Mouse (Mus musculus): ENCODE results near the gene Ube2e1. TPM values are rescaled to one million over a fixed set of nuclear protein-coding genes. Genes with fewer than 3 reads are reported as not detected.
"Not testable (repeated sequence)": the region's sequence is repeated elsewhere in the genome, so short reads cannot be mapped to it uniquely, and the experiment has no call there.

Ube2e1 gene
- polyA plus RNA-seq, 1 experiment from 2014 or later: 74.6 TPM

- peak; percentile 93 for ATAC-seq (ENCODE audit: low FRiP score)
These were observed 92.6 kb downstream of the Ube2e1 start, which contains the start of gene Nr1d2 for GRCm38 (mm10) chr14:18238750-18239731. Nr1d2 (minus strand) TSS chr14:18239127.

DNA sequence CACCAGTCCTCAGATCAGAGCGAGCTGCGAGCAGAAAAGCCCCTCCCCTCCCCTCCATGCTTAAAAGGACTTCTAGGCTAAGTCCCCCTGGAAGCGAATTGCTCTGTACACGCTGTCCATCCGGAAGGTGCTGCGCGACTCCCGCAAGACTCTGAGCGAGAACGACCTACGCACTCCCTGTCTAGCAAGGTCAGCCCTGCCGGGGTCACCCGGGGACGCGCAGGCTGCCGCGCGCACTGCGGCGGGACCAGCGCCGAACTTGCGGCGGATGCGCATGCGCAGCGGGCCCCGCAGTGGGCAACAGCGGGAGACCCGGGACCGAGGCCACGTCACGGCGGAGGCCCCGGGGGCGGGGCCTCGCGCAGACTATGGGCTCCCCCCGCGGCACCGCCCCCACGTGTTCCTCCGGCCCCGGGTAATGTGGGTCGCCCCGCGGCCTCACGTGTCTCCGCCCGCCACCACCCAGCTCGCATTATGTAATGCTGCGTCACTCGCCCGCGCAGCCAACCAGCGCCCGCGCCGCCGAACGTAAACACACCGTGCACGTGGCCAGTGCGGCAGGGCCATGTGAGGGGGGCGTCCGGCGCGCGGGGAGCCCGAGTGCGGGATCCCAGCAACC is 93.4 kb downstream of the Ube2e1 start:
- no peaks in the 10 kb centered on the region for H3K4me1 ChIP-seq (ENCODE audit: control insufficient read depth, insufficient read depth, low read length)
- under 1% methylated on average over 66 of the region's 71 CpGs for WGBS
- H3K9ac ChIP-seq (ENCODE audit: low read length): peak overlapping the region; percentile 63
- H3K4me2 ChIP-seq: peak overlapping the region; percentile 74
- H3K4me3 ChIP-seq (ENCODE audit: low read depth, low read length): peak overlapping the region; percentile 72
- no peaks in the 10 kb centered on the region for H3K27me3 ChIP-seq (ENCODE audit: control insufficient read depth, insufficient read depth, low read length)
- no peaks in the 10 kb centered on the region for H3K9me3 ChIP-seq (ENCODE audit: control insufficient read depth, low read length)
- H3K36me3 ChIP-seq (ENCODE audit: control insufficient read depth, insufficient read depth, low read length): no peaks in the 10 kb centered on the region
- H3K27ac ChIP-seq (ENCODE audit: low read depth, low read length): no peak overlapping the region
- ATAC-seq (ENCODE audit: low FRiP score) (peak; percentile 93), DNase-seq (ENCODE audit: low spot score, missing footprints) (peak; percentile 99)

More at GRCm38 (mm10) chr14:18238750-18239731, 92.6 kb downstream of the Ube2e1 start, which contains the start of gene Nr1d2:
- Histone ChIP-seq H3K4me3 (ENCODE audit: low read depth, low read length) (peak within 1 kb of the TSS; percentile 72), H3K27me3 (ENCODE audit: control insufficient read depth, insufficient read depth, low read length) (no peaks in the 10 kb centered on the region), H3K9me3 (ENCODE audit: control insufficient read depth, low read length) (no peaks in the 10 kb centered on the region), H3K9ac (ENCODE audit: low read length) (peak within 1 kb of the TSS; percentile 63), H3K36me3 (ENCODE audit: control insufficient read depth, insufficient read depth, low read length) (no peaks in the 10 kb centered on the region), H3K27ac (ENCODE audit: low read depth, low read length) (peak within 1 kb of the TSS; percentile 20; the same call in 1 of the 2 replicates), H3K4me2 (peak within 1 kb of the TSS; percentile 74), H3K4me1 (ENCODE audit: control insufficient read depth, insufficient read depth, low read length) (no peaks in the 10 kb centered on the region)
- WGBS: under 1% methylated on average over 63 of the region's 66 CpGs
- peak; percentile 99 for DNase-seq (ENCODE audit: low spot score, missing footprints)

- peak overlapping the region; percentile 74 for H3K4me2 ChIP-seq
- no peaks in the 10 kb centered on the region for H3K9me3 ChIP-seq (ENCODE audit: control insufficient read depth, low read length)
- ATAC-seq (ENCODE audit: low FRiP score) (no peak), DNase-seq (ENCODE audit: low spot score, missing footprints) (no peak)
- H3K36me3 ChIP-seq (ENCODE audit: control insufficient read depth, insufficient read depth, low read length): no peaks in the 10 kb centered on the region
- WGBS: 46% methylated on average over 4 of the region's 4 CpGs
- H3K4me1 ChIP-seq (ENCODE audit: control insufficient read depth, insufficient read depth, low read length): no peaks in the 10 kb centered on the region
- no peaks in the 10 kb centered on the region for H3K27me3 ChIP-seq (ENCODE audit: control insufficient read depth, insufficient read depth, low read length)
- H3K4me3 ChIP-seq (ENCODE audit: low read depth, low read length): peak overlapping the region; percentile 72
- no peak overlapping the region for H3K9ac ChIP-seq (ENCODE audit: low read length)
- no peak overlapping the region for H3K27ac ChIP-seq (ENCODE audit: low read depth, low read length)
These were observed 94.3 kb downstream of the Ube2e1 start for GRCm38 (mm10) chr14:18237381-18237780.

DNA sequence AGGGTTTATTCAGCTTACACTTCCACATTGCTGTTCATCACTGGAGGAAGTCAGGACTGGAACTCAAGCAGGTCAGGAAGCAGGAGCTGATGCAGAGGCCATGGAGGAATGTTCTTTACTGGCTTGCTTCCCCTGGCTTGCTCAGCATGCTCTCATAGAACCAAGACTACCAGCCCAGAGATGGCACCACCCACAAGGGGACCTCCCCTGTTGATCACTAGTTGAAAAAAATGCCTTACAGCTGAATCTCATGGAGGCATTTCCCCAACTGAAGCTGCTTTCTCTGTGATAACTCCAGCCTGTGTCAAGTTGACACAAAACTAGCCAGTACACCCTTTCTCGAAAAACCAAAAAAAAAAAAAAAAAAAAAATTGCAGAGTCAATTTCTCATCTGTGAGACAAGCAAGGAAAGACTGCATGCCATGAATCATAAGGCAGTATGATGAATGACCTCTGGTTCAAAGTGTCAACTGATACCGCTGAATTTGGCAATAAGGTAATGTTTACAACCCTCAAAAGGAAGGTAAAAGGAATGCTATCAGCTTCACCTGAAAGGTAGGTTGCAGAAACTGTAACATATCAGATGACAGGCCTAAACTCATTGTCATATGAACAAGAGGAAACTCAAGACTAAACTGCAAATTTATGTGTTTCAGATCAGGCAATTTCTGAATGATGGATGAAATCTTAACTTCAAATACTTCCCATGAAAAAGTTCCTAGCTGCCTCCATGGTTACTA is 95.0 kb downstream of the Ube2e1 start:
- not testable (repeated sequence) for H3K4me3 ChIP-seq (ENCODE audit: low read depth, low read length); H3K27ac ChIP-seq (ENCODE audit: low read depth, low read length); H3K9ac ChIP-seq (ENCODE audit: low read length); DNase-seq (ENCODE audit: low spot score, missing footprints); H3K4me2 ChIP-seq; H3K27me3 ChIP-seq (ENCODE audit: control insufficient read depth, insufficient read depth, low read length); H3K36me3 ChIP-seq (ENCODE audit: control insufficient read depth, insufficient read depth, low read length); H3K4me1 ChIP-seq (ENCODE audit: control insufficient read depth, insufficient read depth, low read length); ATAC-seq (ENCODE audit: low FRiP score); H3K9me3 ChIP-seq (ENCODE audit: control insufficient read depth, low read length)
- 89% methylated on average over 2 of the region's 2 CpGs for WGBS

DNA sequence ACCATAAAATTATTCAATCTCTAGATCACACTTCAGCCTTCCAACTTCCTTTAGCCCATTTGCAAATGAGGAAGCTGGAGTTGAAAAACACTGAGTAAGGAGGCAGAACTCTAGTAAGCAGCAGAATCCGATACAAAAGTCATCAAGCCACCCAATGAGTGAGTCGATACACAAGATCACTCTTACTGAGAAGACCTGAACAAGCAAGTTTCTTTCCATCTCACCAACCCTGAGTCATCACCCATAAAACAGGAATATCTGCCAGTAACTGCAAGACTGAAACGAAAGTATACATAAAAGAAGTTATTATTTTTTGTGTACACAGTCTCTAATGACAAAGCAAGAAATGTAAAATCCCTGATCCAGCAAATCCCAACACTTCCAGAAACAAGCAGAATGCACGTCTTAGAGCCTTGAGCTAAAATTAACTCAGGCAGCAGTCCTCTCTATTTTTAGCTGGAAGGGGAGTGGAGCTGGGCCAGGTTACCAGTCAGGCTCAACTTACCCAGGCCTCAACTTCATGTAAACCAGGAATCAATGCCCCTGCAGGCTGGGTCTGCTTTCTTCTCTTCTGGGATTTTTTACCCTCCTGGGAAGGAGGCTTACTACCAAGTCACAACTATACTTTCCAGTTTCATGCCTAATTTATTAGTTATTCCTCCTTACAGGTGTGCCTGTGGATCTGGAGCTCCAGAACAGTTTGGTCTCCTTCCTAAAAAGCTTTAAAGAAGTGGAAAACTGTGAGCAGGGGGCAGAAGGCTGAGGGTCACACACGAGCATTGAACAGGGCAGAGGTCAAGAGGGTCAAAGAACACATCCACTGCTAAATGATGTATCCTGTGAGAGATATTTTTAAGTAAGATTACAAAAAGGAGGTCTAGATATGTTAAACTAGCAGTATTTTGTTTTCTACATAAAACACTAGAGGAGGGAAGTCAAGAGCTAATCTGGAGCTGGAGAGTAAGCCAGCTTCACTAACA is 97.4 kb downstream of the Ube2e1 start:
- DNase-seq (ENCODE audit: low spot score, missing footprints): no peak
- Histone ChIP-seq H3K4me1 (ENCODE audit: control insufficient read depth, insufficient read depth, low read length) (no peaks in the 10 kb centered on the region), H3K27ac (ENCODE audit: low read depth, low read length) (no peak overlapping the region), H3K4me3 (ENCODE audit: low read depth, low read length) (no peak overlapping the region), H3K27me3 (ENCODE audit: control insufficient read depth, insufficient read depth, low read length) (no peaks in the 10 kb centered on the region), H3K4me2 (no peak overlapping the region), H3K36me3 (ENCODE audit: control insufficient read depth, insufficient read depth, low read length) (no peaks in the 10 kb centered on the region), H3K9ac (ENCODE audit: low read length) (no peak overlapping the region), H3K9me3 (ENCODE audit: control insufficient read depth, low read length) (no peaks in the 10 kb centered on the region)
- no peak for ATAC-seq (ENCODE audit: low FRiP score)
- WGBS: 59% methylated on average over 5 of the region's 5 CpGs

GRCm38 (mm10) chr14:18233076-18233475 is 98.6 kb downstream of the Ube2e1 start:
- H3K4me2 ChIP-seq: no peak overlapping the region
- no peaks in the 10 kb centered on the region for H3K4me1 ChIP-seq (ENCODE audit: control insufficient read depth, insufficient read depth, low read length)
- ATAC-seq (ENCODE audit: low FRiP score): no peak
- no peak overlapping the region for H3K4me3 ChIP-seq (ENCODE audit: low read depth, low read length)
- WGBS: 88% methylated on average over 2 of the region's 2 CpGs
- no peaks in the 10 kb centered on the region for H3K36me3 ChIP-seq (ENCODE audit: control insufficient read depth, insufficient read depth, low read length)
- H3K27me3 ChIP-seq (ENCODE audit: control insufficient read depth, insufficient read depth, low read length): no peaks in the 10 kb centered on the region
- no peak overlapping the region for H3K27ac ChIP-seq (ENCODE audit: low read depth, low read length)
- no peak overlapping the region for H3K9ac ChIP-seq (ENCODE audit: low read length)
- no peak for DNase-seq (ENCODE audit: low spot score, missing footprints)
- no peaks in the 10 kb centered on the region for H3K9me3 ChIP-seq (ENCODE audit: control insufficient read depth, low read length)

All from midbrain, embryonic 11.5 days (tissue).